Mouse (Mus musculus) neural tube, embryonic 14.5 days (tissue): ENCODE data around the gene Cphx2. TPM values are rescaled to one million over a fixed set of nuclear protein-coding genes. Genes with fewer than 3 reads are reported as not detected.
"Not testable (repeated sequence)": the region's sequence is repeated elsewhere in the genome, so short reads cannot be mapped to it uniquely, and the experiment has no call there.

Experiments
- ATAC-seq: fragments of 200-750 bp; cut with Nextera tagmentation; 2 replicates; pipeline ENCODE4 v1.8.0; 2017; ENCODE audit warnings: low read depth, mild to moderate bottlenecking, moderate TSS enrichment, moderate library complexity
- H3K27ac ChIP-seq: fragments of 300-500 bp; sonication (generic); 2 replicates; pipeline ENCODE4 v1.5.1; 2014; ENCODE audit warnings: low read depth, mild to moderate bottlenecking, control low read depth, low read length, moderate library complexity, mixed read lengths
- H3K27me3 ChIP-seq: fragments of 300-500 bp; sonication (generic); 2 replicates; pipeline ENCODE4 v1.6.1; 2014; ENCODE audit warnings: low read length; ENCODE audit not compliant: control insufficient read depth, insufficient read depth
- H3K36me3 ChIP-seq: fragments of 300-500 bp; sonication (generic); 2 replicates; pipeline ENCODE4 v1.6.1; 2014; ENCODE audit warnings: low read length, mixed read lengths; ENCODE audit not compliant: control insufficient read depth, insufficient read depth
- H3K4me1 ChIP-seq: fragments of 300-500 bp; sonication (generic); 2 replicates; pipeline ENCODE4 v1.6.1; 2014; ENCODE audit warnings: low read length; ENCODE audit not compliant: control insufficient read depth, insufficient read depth
- H3K4me2 ChIP-seq: fragments of 300-500 bp; sonication (generic); 2 replicates; pipeline ENCODE4 v1.6.1; 2014; ENCODE audit warnings: mild to moderate bottlenecking, low read depth, low read length, control low read depth
- H3K4me3 ChIP-seq: fragments of 300-500 bp; sonication (generic); 2 replicates; pipeline ENCODE4 v1.5.1; 2014; ENCODE audit warnings: low read depth, low read length, control low read depth, mixed read lengths
- H3K9ac ChIP-seq: fragments of 300-500 bp; sonication (generic); replicated peaks from 2 replicates; pipeline ENCODE4 v1.6.1; 2014; ENCODE audit warnings: low read depth, mild to moderate bottlenecking, control low read depth, low read length, mixed read lengths
- H3K9me3 ChIP-seq: fragments of 300-500 bp; sonication (generic); 2 replicates; pipeline ENCODE4 v1.6.1; 2016; ENCODE audit warnings: low read length; ENCODE audit not compliant: control insufficient read depth
- WGBS: fragments of 180-500 bp; shearing (Covaris S2); extraction: QIAGEN DNeasy Blood & Tissue Kit; methylation state at CpG from one replicate; pipeline ENCODE4 v1.1.7; 2014; 5-methylcytosine and 5-hydroxymethylcytosine counted together
- polyA plus RNA-seq: library from polyadenylated mRNA; unstranded; fragments of >200 nt; fragmentation: Nextera tagmentation; extraction: Ambion mirVana; gene quantifications from 2 replicates; pipeline ENCODE4 v1.2.1, GENCODE M21; 2014

The Cphx2 gene
- polyA plus RNA-seq, 1 experiment from 2014 or later = not detected

DNA sequence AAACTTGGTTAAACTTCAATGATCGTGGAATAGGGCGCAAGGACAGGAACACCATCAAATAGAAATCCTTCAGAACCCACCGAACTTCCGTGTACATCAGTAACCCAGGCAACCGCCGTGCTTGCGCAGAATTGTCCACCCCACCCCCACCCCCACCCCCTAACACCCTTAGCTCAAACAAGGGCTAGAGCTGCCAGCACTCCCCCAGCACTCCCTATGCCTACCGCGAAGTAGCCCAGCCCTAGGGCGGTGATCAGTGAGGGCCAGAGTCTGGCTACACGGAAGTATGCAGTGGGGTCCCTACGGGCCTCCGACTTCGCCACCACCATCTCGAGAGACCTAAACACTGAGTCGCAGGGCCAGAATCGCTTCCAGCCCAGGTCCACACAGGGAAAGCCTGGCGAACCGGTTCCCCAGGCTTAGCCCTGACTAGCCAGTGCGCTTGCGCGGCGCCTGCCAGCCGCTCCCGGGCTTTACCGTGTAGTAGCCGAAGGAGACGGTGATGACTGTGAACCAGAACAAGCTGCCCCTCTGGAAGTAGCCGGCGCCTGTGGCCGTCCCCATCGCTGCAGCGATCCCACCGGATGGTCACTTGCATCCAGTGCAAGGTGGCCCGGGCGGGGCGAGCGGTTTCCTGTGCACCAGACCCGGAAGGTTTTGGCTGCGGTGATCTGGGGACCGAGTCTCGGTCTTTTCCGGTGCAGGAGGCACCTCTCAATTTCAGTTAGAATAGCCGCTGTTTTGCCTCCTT, 14.6 kb upstream of the Cphx2 start:
- peak; percentile 95 for ATAC-seq
- H3K4me3 ChIP-seq, H3K9me3 ChIP-seq, H3K4me2 ChIP-seq, H3K4me1 ChIP-seq, H3K36me3 ChIP-seq, H3K27ac ChIP-seq, H3K9ac ChIP-seq, H3K27me3 ChIP-seq: not testable (repeated sequence)
- no CpG with 5 or more reads among the region's 44 CpGs for WGBS

DNA sequence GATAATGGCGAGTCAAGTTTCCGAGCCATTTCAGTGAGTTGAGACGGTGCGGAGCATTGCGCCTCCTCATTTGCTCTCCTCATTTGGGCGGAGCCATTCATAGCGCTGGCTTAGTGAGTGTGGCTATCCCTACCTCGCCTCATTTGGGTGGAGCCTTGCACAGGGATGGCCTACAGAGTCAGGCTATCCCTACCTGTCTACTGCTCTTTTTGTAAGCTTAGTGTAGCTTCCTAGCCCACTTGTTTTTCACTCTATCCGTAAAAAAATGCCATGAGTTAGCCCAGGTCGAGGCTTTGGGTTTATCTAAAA, 14.0 kb upstream of the Cphx2 start, which contains the start of gene Tmem254c:
TSS of gene Tmem254c (minus strand) at position 31 of the 309 bp plus-strand sequence.
- H3K4me1 ChIP-seq, H3K4me2 ChIP-seq, H3K27me3 ChIP-seq, H3K9me3 ChIP-seq, H3K27ac ChIP-seq, H3K36me3 ChIP-seq, H3K4me3 ChIP-seq, H3K9ac ChIP-seq: not testable (repeated sequence)
- no CpG with 5 or more reads among the region's 10 CpGs for WGBS
- peak; percentile 92 for ATAC-seq

- WGBS = no CpG with 5 or more reads among the region's 5 CpGs
- not testable (repeated sequence) for H3K9me3 ChIP-seq, H3K4me3 ChIP-seq, H3K4me1 ChIP-seq, H3K27me3 ChIP-seq, H3K27ac ChIP-seq, H3K9ac ChIP-seq, H3K4me2 ChIP-seq, H3K36me3 ChIP-seq, ATAC-seq
These were observed 4.5 kb upstream of the Cphx2 start for GRCm38 (mm10) chr14:26076620-26077390.

GRCm38 (mm10) chr14:26081997-26082396, 681 bp downstream of the Cphx2 start, which contains the start of gene Cphx3:
TSS of gene Cphx3 (plus strand) at chr14:26082297.
- not testable (repeated sequence) for H3K27me3 ChIP-seq, H3K4me2 ChIP-seq, H3K9ac ChIP-seq, H3K36me3 ChIP-seq, ATAC-seq, H3K4me1 ChIP-seq, H3K9me3 ChIP-seq, H3K4me3 ChIP-seq, H3K27ac ChIP-seq
- no CpG with 5 or more reads among the region's 1 CpGs for WGBS

DNA sequence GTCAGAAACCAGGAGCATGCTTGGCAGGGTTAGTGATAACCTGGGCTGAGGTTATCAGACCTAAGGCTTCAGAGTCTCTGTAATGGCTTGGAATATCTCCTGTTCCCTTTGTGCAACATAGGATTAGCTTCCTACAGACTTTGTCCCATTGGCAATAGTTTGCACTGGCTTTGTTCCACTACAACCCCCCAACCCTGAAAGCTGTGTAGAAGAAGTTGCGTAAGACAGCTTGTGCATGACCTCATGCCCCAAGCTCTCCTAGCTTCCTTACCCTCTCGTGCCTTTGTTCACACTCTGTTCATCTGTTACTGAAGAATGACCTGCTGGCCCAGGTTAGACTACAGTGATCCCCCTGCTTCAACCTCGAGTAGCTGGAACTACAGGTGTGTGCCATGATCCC, 16.3 kb downstream of the Cphx2 start:
- H3K27me3 ChIP-seq, ATAC-seq, H3K9ac ChIP-seq, H3K4me3 ChIP-seq, H3K36me3 ChIP-seq, H3K4me1 ChIP-seq, H3K9me3 ChIP-seq, H3K27ac ChIP-seq, H3K4me2 ChIP-seq: not testable (repeated sequence)
- WGBS = no CpG with 5 or more reads among the region's 3 CpGs

GRCm38 (mm10) chr14:26118150-26118549, 36.8 kb downstream of the Cphx2 start, which contains the start of gene Duxbl2:
TSS of gene Duxbl2 (plus strand) at chr14:26118349.
- H3K36me3 ChIP-seq, H3K9ac ChIP-seq, H3K4me2 ChIP-seq, H3K4me1 ChIP-seq, H3K27ac ChIP-seq, H3K9me3 ChIP-seq, H3K27me3 ChIP-seq, ATAC-seq, H3K4me3 ChIP-seq: not testable (repeated sequence)
- no CpG with 5 or more reads among the region's 7 CpGs for WGBS

DNA sequence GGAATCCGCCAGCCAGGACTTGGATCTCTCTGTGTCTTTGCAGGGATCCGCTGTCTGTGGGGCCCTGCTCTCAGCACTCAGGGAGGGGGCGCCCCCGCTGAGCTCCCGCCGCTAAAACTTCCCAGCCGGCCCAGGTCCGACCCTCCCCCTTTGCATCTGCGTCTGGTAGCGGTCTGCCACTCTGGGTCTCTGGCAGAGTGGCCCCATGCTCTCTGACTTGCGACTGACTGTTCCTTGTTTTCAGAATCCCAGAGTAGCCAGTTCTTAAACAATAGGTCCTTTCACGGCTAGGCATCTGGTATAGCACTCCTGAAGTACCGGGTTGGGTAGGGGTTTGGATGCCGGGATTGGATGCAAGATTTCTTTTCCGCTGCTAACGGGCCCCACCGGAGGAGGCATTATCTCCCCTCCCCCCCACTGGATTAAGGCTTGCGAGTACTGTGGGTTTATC, 37.3 kb downstream of the Cphx2 start:
- not testable (repeated sequence) for H3K36me3 ChIP-seq, H3K27me3 ChIP-seq, H3K9ac ChIP-seq, H3K4me1 ChIP-seq, H3K4me2 ChIP-seq, H3K27ac ChIP-seq, H3K4me3 ChIP-seq, H3K9me3 ChIP-seq
- ATAC-seq = peak; percentile 94
- no CpG with 5 or more reads among the region's 18 CpGs for WGBS

- H3K36me3 ChIP-seq, H3K4me1 ChIP-seq, H3K4me3 ChIP-seq, H3K4me2 ChIP-seq, H3K9me3 ChIP-seq, H3K27me3 ChIP-seq, H3K27ac ChIP-seq, H3K9ac ChIP-seq: not testable (repeated sequence)
- ATAC-seq = peak; percentile 52
- no CpG with 5 or more reads among the region's 7 CpGs for WGBS
These were observed 37.8 kb downstream of the Cphx2 start for GRCm38 (mm10) chr14:26119095-26119494.
